Mouse (Mus musculus): Measurements from ENCODE around the gene Zfp120. TPM values are rescaled to one million over a fixed set of nuclear protein-coding genes. Genes with fewer than 3 reads are reported as not detected.
"Not testable (repeated sequence)": the region's sequence is repeated elsewhere in the genome, so short reads cannot be mapped to it uniquely, and the experiment has no call there.

Gene Zfp120
- polyA plus RNA-seq (2015; fragmentation: Nextera tagmentation; extraction: Ambion mirVana) = 3.7 and 4.0 TPM in 2 replicates

DNA sequence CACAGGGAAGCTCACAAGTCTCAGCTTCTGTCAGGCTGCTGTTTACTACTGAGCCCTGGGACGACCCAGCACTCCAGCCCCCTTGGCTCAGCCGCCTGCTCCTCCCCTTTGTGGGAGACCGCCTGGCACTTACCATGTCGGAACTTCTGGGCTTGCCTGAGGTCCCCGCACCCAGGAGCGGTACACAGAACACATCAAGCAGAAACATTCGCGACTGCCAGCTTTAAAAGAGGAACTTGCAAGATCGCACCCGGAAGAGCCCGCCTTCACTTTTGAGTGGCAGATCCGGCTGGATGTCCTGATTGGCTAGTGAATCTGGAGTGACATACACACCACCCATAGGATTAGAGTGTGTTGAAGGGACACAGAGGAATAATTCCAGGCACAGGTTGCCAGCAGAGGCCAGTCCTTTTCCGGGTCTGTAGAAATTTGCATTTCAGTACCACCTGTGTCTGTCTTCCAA, at the start of gene Zfp120:
Gene Zfp120 (minus strand): TSS at position 274 of the 463 bp plus-strand sequence.
- Histone ChIP-seq H3K4me1 (replicated peaks) (peaks cover 18% of the 10 kb centered on the region), H3K27me3 (no peaks in the 10 kb centered on the region), H3K27ac (peak within 1 kb of the TSS; percentile 69), H3K9me3 (replicated peaks) (no peaks in the 10 kb centered on the region), H3K36me3 (no peaks in the 10 kb centered on the region), H3K9ac (peak within 1 kb of the TSS; percentile 80), H3K4me2 (peak within 1 kb of the TSS; percentile 65), H3K4me3 (replicated peaks) (peak within 1 kb of the TSS; percentile 71)
- DNase-seq (peak; percentile 75), ATAC-seq (ENCODE audit: low read depth) (peak; percentile 99)
- 0% methylated on average over 13 of the region's 13 CpGs for WGBS (ENCODE audit: insufficient replicate concordance)

DNA sequence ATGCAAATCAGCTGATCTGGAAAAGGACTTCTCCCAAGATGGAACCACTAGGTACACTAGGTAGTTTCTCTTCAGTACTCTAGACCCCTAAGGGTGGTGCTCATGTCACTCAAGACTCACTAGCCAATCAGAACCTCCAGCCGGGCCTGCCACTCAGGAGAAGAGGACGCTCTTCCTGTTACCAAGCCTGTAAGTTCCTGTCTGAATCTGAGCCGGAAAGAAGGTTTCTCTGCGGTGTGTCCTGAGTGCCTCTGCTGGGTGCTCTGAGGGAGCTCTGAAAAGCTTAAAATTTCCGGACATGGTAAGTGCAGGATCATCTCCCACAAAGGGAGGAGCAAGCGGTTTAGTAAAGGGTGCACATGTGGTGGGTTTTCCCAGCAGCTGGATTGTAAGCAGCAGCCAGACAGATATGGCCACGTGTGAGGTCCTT, 45.1 kb upstream of the Zfp120 start, which contains the start of gene Gm14139:
Gene Gm14139 (plus strand): TSS at position 186 of the 430 bp plus-strand sequence.
- not testable (repeated sequence) for H3K4me2 ChIP-seq; ATAC-seq (ENCODE audit: low read depth); DNase-seq; H3K27ac ChIP-seq; H3K9me3 ChIP-seq (replicated peaks); H3K36me3 ChIP-seq; H3K9ac ChIP-seq; H3K4me3 ChIP-seq (replicated peaks); H3K4me1 ChIP-seq (replicated peaks); H3K27me3 ChIP-seq
- WGBS (ENCODE audit: insufficient replicate concordance) = 51% methylated on average over 7 of the region's 7 CpGs

DNA sequence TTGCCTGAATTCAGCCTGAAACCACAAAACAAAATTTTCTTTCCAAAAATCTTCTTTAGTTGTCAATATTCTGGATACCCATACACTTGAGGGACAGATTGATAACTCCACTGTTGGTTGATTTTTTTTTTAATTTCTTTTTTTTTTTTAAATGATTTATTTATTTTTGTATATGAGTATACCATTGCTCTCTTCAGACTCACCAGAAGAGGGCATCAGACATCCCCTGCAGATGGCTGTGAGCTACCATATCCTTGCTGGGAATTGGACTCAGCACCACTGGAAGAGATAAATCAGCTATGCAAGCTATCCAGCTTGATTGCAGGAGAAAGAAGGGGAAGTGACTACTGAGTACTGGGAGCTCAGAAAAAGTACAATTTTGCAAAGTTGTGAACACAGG, 44.5 kb upstream of the Zfp120 start:
- H3K4me2 ChIP-seq; H3K9ac ChIP-seq; H3K4me1 ChIP-seq (replicated peaks); H3K27me3 ChIP-seq; DNase-seq; H3K27ac ChIP-seq; ATAC-seq (ENCODE audit: low read depth); H3K36me3 ChIP-seq; H3K9me3 ChIP-seq (replicated peaks); H3K4me3 ChIP-seq (replicated peaks): not testable (repeated sequence)

DNA sequence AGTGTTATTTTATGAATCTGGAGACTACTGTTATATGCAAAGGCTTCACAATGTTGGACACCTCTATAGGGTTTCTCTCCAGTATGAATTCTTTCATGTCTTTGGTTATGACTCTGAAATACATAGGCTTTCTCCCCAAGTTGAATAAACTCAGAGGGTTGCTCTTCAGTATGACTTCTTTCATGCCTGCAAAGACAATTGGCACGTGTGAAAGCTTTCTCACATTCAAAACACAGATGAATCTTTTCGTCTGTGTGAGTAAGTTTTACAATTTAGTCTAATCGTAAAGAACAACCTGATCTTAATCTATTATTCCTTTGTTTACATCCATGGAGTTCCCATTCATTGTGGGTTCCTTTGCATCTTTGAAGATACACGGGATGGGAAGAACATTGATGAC, 43.1 kb upstream of the Zfp120 start, which contains the start of gene Gm10770:
Gene Gm10770 (minus strand): TSS at position 101 of the 400 bp plus-strand sequence.
- 58% methylated on average over 4 of the region's 4 CpGs for WGBS (ENCODE audit: insufficient replicate concordance)
- not testable (repeated sequence) for H3K9ac ChIP-seq; H3K9me3 ChIP-seq (replicated peaks); ATAC-seq (ENCODE audit: low read depth); H3K27me3 ChIP-seq; H3K4me2 ChIP-seq; H3K4me3 ChIP-seq (replicated peaks); H3K4me1 ChIP-seq (replicated peaks); H3K36me3 ChIP-seq; DNase-seq; H3K27ac ChIP-seq

DNA sequence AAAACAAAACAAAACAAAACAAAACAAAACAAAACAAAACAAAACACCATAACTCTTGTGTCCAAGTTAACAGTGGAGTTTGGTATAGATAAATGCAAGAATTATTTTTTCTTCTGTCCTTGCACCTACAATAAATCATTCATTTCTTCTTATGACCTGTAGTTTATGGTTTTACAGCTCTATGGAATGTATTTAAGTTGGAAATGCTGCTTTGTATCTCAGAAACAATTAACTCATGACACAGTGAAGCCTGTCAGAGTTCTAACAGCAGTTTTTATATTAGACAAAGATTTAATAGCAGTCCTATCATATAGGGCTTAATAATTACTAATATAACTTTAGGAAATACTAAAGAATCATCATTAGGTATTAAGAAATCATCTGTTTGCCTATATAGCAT, 37.3 kb upstream of the Zfp120 start:
- H3K36me3 ChIP-seq = no peaks in the 10 kb centered on the region
- ATAC-seq (ENCODE audit: low read depth) (no peak), DNase-seq (no peak)
- no peak overlapping the region for H3K4me2 ChIP-seq
- H3K4me3 ChIP-seq (replicated peaks) = no peak overlapping the region
- H3K9me3 ChIP-seq (replicated peaks) = no peaks in the 10 kb centered on the region
- H3K4me1 ChIP-seq (replicated peaks) = no peaks in the 10 kb centered on the region
- no peak overlapping the region for H3K27ac ChIP-seq
- H3K9ac ChIP-seq = no peak overlapping the region
- no peaks in the 10 kb centered on the region for H3K27me3 ChIP-seq

DNA sequence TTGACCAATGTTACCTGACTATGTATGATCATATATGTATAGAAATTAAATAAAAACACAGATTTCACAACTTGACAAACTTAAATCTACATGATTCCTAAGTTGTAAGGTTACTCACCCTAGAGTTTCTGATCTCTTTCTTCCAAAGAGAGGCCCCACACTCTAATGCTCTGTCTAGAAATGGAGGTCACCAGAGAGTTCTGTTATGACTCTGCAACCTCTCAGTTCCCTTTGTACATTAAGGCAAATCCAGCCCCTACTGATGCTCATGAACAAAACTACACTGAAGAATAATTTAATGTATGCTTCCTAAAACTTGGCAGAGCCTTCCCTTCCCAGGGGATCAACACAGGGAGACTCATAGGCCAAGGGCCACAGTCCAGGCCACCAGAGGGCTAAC, 30.2 kb upstream of the Zfp120 start:
- H3K4me2 ChIP-seq = no peak overlapping the region
- ATAC-seq (ENCODE audit: low read depth) = no peak

DNA sequence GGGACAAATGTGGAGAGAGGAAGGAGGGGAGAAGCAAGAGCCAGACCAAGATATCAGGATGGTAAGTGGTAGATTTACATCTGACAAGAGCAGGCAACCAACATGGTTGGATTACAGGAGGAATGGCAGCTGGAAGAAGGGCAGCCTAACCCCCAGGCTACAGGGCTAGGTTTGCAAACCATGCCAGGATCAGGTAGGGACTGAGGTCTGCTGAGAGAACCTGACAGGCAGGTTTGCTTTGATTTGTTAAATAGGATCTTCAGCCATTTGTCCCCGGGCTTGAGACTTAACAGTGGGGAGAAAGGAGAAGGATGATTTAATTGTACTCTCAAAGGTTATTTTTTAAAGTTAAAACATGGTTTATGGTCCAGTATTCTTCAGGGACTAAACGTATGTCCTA, 3.7 kb downstream of the Zfp120 start:
- DNase-seq (no peak), ATAC-seq (ENCODE audit: low read depth) (no peak)
- Histone ChIP-seq H3K9ac (no peak overlapping the region), H3K4me2 (no peak overlapping the region), H3K9me3 (replicated peaks) (no peaks in the 10 kb centered on the region), H3K4me1 (replicated peaks) (peaks cover 18% of the 10 kb centered on the region), H3K4me3 (replicated peaks) (no peak overlapping the region), H3K27ac (no peak overlapping the region), H3K27me3 (no peaks in the 10 kb centered on the region), H3K36me3 (peaks cover 21% of the 10 kb centered on the region; the same call in 1 of the 2 replicates)
- WGBS (ENCODE audit: insufficient replicate concordance) = 60% methylated on average over 2 of the region's 2 CpGs

More for the DNA sequence above, 30.2 kb upstream of the Zfp120 start:
- Histone ChIP-seq H3K27ac (no peak overlapping the region), H3K4me1 (replicated peaks) (no peaks in the 10 kb centered on the region), H3K27me3 (no peaks in the 10 kb centered on the region), H3K36me3 (no peaks in the 10 kb centered on the region), H3K9me3 (replicated peaks) (no peaks in the 10 kb centered on the region), H3K9ac (no peak overlapping the region), H3K4me3 (replicated peaks) (no peak overlapping the region)
- no peak for DNase-seq

DNA sequence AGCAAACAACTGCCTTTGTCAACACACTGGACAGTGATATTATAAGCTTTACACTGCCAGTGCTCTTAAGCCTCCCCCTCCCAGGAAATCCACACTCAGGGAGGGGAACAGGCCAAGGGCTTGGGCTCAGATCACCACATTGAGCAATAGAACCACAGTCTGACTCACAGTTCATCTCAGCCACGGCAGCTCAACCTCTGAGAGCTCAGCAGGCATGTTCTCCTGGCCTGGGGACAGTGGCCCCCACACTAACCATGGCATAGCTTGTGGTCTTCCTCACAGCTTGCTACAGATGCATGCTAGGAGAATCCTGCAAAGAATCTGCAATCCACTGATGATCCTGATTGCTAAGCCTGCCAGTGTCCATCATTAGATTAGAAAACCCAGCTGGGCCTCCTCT, 4.5 kb downstream of the Zfp120 start:
- Histone ChIP-seq H3K4me1 (replicated peaks) (peaks cover 18% of the 10 kb centered on the region), H3K36me3 (peaks cover 22% of the 10 kb centered on the region)
- H3K27me3 ChIP-seq; DNase-seq; H3K27ac ChIP-seq; H3K9me3 ChIP-seq (replicated peaks); H3K4me3 ChIP-seq (replicated peaks); H3K9ac ChIP-seq; ATAC-seq (ENCODE audit: low read depth); H3K4me2 ChIP-seq: not testable (repeated sequence)
- 65% methylated on average over 1 of the region's 1 CpGs for WGBS (ENCODE audit: insufficient replicate concordance)

DNA sequence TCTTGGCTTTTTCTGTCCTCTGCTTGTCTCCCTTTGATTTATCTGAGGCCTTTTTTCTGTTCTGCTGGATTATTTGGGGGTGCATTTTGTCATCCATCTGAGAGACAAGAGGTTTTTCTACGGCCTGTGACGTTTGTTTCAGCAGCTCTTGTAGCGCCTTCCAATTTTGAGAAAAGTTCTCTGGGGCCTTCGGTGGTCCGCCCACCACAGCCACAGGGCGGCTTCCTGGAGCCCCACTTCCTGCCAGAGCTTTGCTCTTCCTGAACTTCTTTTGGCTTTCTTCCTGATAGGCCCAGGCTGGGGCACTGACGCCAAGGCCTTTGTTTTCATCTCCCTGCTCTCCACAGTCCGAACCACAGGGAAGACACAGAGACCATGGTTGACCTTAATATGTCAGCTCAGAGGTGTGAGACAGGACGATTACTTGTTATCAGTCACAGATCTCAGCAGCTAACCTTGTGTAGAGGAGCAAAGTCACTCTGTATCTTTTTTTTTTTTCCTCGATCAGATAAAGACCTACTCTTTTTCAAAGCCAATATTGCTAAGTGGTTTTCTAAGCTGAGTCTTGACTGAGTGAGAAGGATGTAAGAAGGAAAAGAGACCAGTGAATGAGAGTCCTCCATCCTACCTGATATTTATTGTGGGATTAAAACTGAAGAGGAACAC, 25.1 kb downstream of the Zfp120 start:
- H3K9ac ChIP-seq = no peak overlapping the region
- DNase-seq (no peak), ATAC-seq (ENCODE audit: low read depth) (no peak)
- peaks cover 16% of the 10 kb centered on the region for H3K36me3 ChIP-seq
- H3K9me3 ChIP-seq (replicated peaks) = no peaks in the 10 kb centered on the region; the same call in 1 of the 2 replicates
- 51% methylated on average over 10 of the region's 10 CpGs for WGBS (ENCODE audit: insufficient replicate concordance)
- no peak overlapping the region for H3K4me2 ChIP-seq
- no peak overlapping the region for H3K27ac ChIP-seq
- H3K4me3 ChIP-seq (replicated peaks) = no peak overlapping the region
- no peaks in the 10 kb centered on the region for H3K27me3 ChIP-seq
- H3K4me1 ChIP-seq (replicated peaks) = no peaks in the 10 kb centered on the region

DNA sequence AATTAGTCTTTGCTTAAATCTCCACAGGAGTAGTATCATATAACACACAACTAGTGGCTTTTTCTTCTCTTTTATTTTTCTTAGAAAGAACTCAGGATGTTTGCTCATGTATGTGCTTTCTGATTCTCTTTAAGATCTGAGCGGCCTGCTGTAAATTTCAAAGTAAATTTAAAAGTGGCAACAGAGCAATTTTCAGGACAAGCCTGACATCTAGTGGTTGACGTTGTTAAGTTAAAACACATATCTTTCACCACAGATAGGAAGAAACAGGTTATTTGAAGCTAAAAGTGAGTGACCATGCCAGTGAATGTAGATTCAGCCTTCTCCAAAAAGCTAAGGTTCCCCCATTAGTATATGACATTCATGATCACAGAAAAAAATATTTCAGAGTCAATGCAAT, 36.9 kb downstream of the Zfp120 start:
- WGBS (ENCODE audit: insufficient replicate concordance) = 20% methylated on average over 2 of the region's 2 CpGs
- H3K4me2 ChIP-seq; H3K27me3 ChIP-seq; H3K27ac ChIP-seq; H3K4me3 ChIP-seq (replicated peaks); H3K9ac ChIP-seq; ATAC-seq (ENCODE audit: low read depth); DNase-seq; H3K4me1 ChIP-seq (replicated peaks); H3K9me3 ChIP-seq (replicated peaks); H3K36me3 ChIP-seq: not testable (repeated sequence)
